Mouse (Mus musculus): ENCODE data around the gene H1foo.

- TF ChIP-seq CTCF (IDR thresholded peaks at IDR 0.05; ENCODE audit: low read depth, low read length) = no peak
- no peak for TF ChIP-seq POLR2AphosphoS5 (IDR thresholded peaks at IDR 0.05; ENCODE audit: insufficient replicate concordance, low read depth, low read length)
- no peak for TF ChIP-seq TAL1 (conservative IDR thresholded peaks at IDR 0.05; ENCODE audit: low read depth, low read length)
- no peak for TF ChIP-seq GATA1 (IDR thresholded peaks at IDR 0.05; ENCODE audit: borderline replicate concordance, low read length)
- TF ChIP-seq GATA2 (IDR thresholded peaks at IDR 0.05; ENCODE audit: borderline replicate concordance, low read depth, low read length) = no peak
Observed at GRCm38 (mm10) chr6:115998758-115999157, 54.0 kb downstream of the H1foo start.
